Mouse (Mus musculus) large intestine, adult 2 months (tissue): ENCODE results near the gene Themis2. TPM values are rescaled to one million over a fixed set of nuclear protein-coding genes. Genes with fewer than 3 reads are reported as not detected.
A peak's percentile ranks its signal among the peaks of the same experiment; 100 is the strongest.

ENCODE experiments used
- DNase-seq: peaks from one replicate; pipeline ENCODE4 v3.0.0-alpha.2; 2012; ENCODE audit warnings: low read depth, low spot score
- WGBS: fragments of 180-500 bp; shearing (Covaris S2); methylation state at CpG from one replicate; pipeline ENCODE4 v1.1.7; 2018; 5-methylcytosine and 5-hydroxymethylcytosine counted together
- polyA plus RNA-seq: library from polyadenylated mRNA; depleted of rRNA; stranded (reverse); fragments of >200 nt; gene quantifications from 2 replicates; pipeline ENCODE4 v1.2.3, GENCODE M21; 2012; rRNA removed

The Themis2 gene
- polyA plus RNA-seq: 5.6 and 8.7 TPM in 2 replicates

DNA sequence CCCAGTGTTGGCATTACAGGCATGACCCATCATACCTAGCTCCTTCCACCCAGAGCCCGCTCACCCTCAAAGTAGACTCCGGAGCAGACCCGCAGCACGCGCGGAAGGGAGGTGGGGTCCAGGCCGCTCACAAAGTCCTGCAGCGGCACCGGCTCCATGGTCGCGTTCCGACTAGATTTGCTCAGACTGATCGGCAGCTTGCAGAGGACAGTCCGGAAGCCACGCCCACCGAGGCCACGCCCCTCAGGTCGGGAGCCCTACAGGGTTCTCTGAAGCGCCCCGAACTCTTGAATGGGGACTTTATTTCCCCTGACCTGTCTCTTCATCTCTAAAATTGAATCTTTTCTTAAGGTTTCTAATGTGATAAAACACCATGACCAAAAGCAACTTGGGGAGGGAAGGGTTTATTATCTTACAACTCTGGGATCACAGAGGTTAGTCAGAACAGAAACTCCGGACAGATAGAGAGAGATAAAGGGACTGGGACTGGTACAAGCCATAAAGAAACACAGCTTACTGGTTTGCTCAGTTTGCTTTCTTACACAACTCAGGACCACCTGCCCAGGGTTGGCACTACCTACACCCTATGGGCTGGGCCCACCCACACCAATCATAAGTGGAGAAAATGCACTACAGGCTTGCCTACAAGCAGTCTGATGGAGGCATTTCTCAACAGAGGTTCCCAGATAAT, at the start of gene Themis2:
Gene Themis2 (minus strand): TSS at position 192 of the 691 bp plus-strand sequence.
- DNase-seq: peak; percentile 16
- whole genome bisulfite sequencing: 2% methylated on average over 21 of the region's 21 CpGs

GRCm38 (mm10) chr4:132843705-132844071, 47.5 kb upstream of the Themis2 start:
- 90% methylated on average over 1 of the region's 1 CpGs for WGBS

DNA sequence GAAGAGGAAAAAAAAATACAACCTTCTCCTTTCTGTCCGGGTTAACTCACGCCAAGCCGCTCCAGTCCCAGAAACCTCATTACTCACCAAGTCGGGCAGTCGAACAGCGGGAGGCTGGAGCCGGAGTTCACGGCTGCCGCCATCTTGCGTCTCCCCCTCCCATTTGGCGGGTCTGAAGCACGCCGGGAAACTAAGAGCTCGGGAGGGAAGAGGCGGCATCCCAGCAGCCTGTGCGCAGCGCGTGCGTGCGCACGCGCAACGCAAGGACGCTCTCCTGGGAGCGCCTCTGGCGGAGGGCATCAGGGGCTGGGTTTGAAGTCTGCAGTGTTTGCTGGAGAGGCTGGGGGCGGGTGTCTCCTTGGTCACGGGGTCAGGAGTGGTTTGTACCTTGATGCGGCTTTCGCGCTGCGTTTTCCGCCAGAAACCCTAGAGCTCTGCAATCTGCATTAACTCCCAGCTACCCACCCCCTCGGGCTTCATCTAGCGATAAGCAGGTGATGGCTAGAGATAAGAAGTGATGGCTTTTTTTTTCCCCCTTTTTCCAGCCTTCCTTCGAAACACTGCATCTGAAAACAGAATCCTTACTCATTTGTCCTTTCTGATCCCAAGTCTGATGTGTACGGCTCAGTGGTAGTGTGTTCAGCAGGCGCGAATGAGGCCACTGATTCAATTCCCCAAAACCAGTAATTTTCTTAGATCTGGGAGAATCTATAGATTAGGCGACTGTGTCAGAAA, 47.0 kb upstream of the Themis2 start, which contains the start of gene Ppp1r8:
Gene Ppp1r8 (minus strand): TSS at position 200 of the 735 bp plus-strand sequence.
- peak; percentile 57 for DNase-seq
- WGBS: 1% methylated on average over 40 of the region's 40 CpGs

More at GRCm38 (mm10) chr4:132843705-132844071, 47.5 kb upstream of the Themis2 start:
- no peak for DNase-seq

GRCm38 (mm10) chr4:132842281-132842906, 46.2 kb upstream of the Themis2 start:
- WGBS: 1% methylated on average over 30 of the region's 30 CpGs
- DNase-seq: no peak

DNA sequence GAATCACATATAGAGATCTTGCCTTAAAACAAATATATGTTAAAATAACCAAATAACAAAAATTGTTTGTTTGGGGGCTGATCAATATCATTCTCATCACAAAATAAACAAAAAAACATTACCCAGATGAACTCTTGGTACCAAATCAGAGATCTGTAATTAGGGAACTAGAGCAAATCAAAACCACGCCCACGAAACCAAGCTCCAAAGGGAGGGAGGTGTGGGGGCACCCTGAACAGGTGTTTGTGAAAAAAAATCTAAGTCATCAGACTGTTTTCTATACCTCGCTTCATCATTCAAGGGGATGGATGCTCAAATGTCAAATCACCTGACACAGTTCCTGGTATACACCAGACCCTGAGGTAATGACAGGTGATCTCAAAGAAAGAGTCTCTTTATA, 45.3 kb upstream of the Themis2 start:
- 56% methylated on average over 3 of the region's 3 CpGs for WGBS
- no peak for DNase-seq

DNA sequence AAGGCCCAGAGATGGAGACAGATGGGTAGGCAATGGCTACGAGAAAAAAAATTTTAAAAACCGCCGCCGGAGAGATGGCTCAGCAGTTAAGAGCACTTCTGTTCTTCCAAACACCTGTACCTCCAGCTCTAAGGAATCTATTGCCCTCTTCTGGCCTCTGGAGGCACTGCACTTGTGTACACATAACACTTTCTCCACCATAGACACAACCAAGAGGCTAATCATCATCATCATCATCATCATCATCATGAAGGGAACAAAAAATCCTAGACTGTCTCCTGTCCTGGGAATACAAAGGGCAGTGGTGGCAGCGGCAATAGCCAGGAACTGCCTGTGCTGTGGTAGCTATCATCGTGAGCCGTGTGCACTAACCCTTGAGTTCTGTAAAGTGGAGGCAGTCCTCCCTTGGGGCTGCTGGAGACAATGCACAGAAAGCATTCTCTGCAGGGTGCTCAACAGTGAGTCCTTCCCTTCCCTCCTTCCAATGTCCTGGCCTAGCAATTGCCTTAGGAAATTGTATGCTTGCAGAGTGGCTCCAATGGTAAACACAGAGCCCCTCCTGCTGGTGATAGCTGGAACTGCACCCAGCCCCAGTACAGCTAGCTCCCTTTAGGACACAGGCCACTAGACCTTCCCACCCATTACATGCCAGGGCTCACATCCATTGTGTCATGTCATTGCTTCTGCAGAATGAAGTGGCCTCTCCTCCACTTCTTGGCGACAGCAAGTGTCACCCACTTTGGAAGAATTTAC, 27.6 kb upstream of the Themis2 start:
- DNase-seq: no peak

GRCm38 (mm10) chr4:132818442-132818841, 22.3 kb upstream of the Themis2 start:
- no peak for DNase-seq
- WGBS: 53% methylated on average over 2 of the region's 2 CpGs

More for the DNA sequence above, 27.6 kb upstream of the Themis2 start:
- 62% methylated on average over 8 of the region's 8 CpGs for WGBS

- 57% methylated on average over 2 of the region's 2 CpGs for WGBS
These were observed 20.7 kb upstream of the Themis2 start for GRCm38 (mm10) chr4:132816855-132817254.

GRCm38 (mm10) chr4:132816404-132816803, 20.2 kb upstream of the Themis2 start:
- 58% methylated on average over 7 of the region's 7 CpGs for WGBS
- DNase-seq: no peak

More at GRCm38 (mm10) chr4:132816855-132817254, 20.7 kb upstream of the Themis2 start:
- DNase-seq: no peak

- WGBS: 78% methylated on average over 5 of the region's 5 CpGs
These were observed 13.4 kb upstream of the Themis2 start for GRCm38 (mm10) chr4:132809621-132810020.

GRCm38 (mm10) chr4:132807771-132808641, 11.8 kb upstream of the Themis2 start:
- WGBS: 53% methylated on average over 5 of the region's 5 CpGs
- no peak for DNase-seq

More at GRCm38 (mm10) chr4:132809621-132810020, 13.4 kb upstream of the Themis2 start:
- DNase-seq: no peak

DNA sequence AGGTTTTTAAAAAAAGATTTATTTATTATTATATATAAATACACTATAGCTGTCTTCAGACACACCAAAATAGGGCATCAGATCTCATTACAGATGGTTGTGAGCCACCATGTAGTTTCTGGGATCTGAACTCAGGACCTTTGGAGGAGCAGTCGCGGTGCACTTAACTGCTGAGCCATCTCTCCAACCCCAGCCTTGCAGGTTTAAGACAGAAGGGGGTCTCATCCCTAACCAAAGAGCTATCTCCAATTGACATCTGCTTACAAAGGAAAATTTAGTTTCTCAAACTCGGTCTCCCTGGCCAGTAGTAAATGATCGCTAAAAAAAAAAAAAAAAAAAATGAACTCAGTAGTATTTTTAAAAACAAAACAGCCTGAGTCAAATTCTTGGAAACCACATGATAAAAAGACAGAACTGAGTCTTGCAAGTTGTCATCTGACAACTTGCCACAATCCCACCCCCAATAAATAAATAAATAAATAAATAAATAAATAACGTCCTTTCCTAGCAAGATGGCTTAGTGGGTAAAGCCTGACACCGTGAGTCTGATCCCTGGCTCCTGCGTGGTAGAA, 10.5 kb upstream of the Themis2 start:
- no peak for DNase-seq
- WGBS: 81% methylated on average over 7 of the region's 7 CpGs

DNA sequence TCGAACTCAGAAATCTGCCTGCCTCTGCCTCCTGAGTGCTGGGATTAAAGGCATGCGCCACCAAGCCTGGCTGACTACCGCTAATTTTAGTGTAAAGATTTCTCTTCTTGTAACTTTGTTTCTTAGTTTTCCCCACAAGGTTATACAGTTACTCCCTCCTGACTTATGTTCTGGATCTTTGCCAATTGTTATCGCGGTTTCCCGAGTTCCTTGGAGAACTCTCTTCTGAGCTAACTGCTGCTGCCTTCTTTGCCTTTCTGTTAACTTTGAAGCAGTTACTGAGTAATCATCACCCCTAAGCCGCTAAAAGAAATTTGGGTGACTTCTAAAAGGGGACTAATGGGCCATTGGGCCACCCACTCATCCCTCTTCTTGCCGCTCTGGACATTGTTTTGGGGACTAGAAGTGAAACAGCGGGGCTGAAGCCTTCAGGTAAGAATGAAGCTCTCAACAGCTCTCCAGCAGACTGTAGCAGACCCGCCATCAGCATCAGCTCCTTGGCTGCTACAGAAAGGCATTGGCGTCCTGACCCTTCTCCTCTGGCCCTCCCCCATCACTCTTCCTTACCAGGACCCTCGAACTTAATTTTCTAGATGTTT, 9.5 kb upstream of the Themis2 start:
- WGBS: 71% methylated on average over 12 of the region's 12 CpGs
- no peak for DNase-seq

DNA sequence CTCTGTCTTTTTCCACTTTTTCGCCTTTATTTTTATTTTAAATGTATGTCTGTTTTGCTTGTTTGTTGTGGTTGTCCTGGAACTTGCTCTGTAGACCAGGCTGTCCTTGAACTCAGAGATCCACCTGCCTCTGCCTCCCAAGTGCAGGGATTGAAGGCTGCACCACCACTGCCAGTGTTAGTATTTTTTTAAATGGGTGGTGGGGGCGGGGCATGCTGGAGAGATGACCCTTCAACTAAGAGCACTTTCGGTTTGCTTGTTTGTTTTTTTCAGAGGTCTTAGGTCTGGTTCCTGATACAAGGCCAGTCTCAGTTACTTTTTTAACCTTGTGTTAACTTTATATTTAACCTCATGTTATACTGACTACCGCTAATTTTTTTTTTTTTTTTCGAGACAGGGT, 9.0 kb upstream of the Themis2 start:
- no peak for DNase-seq
- WGBS: 66% methylated on average over 5 of the region's 5 CpGs

GRCm38 (mm10) chr4:132804331-132804730, 8.1 kb upstream of the Themis2 start:
- no peak for DNase-seq

DNA sequence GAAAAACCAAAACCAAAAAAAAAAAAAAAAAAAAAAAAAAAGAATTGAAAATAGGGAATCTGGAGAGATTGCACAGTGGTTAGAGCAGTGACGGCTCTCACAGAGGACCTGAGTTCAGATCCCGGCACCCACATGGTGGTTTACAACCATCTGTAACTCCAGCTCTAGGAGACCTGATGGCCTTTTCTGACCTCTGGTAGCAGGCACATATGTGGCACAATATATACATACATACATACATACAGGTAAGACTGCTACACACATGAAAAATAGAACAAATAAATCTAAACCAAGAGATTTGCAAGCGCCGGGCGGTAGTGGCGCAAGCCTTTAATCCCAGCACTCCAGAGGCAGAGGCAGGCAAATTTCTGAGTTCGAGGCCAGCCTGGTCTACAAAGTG, 7.7 kb upstream of the Themis2 start:
- 97% methylated on average over 7 of the region's 7 CpGs for WGBS
- no peak for DNase-seq

More at GRCm38 (mm10) chr4:132804331-132804730, 8.1 kb upstream of the Themis2 start:
- 85% methylated on average over 6 of the region's 6 CpGs for WGBS

GRCm38 (mm10) chr4:132803212-132803611, 7.0 kb upstream of the Themis2 start:
- 86% methylated on average over 5 of the region's 5 CpGs for WGBS
- no peak for DNase-seq

GRCm38 (mm10) chr4:132802171-132802637, 6.0 kb upstream of the Themis2 start:
- 59% methylated on average over 16 of the region's 16 CpGs for WGBS
- DNase-seq: no peak
